Mouse (Mus musculus) CH12.LX (cell line): ENCODE results near the gene Prrt3.
A peak's percentile ranks its signal among the peaks of the same experiment; 100 is the strongest.

Experiments
- CTCF ChIP-seq, 2 experiments: IDR thresholded peaks in 1 of 2; conservative IDR thresholded peaks in 1 of 2; 2 replicates each; pipeline ENCODE4 v1.5.1; 2011 to 2012; ENCODE audit warnings: low read depth in 2 of 2, low read length in 2 of 2, improper control_type of control experiment in 1 of 2, inconsistent platforms in 1 of 2, mild to moderate bottlenecking in 1 of 2, moderate library complexity in 1 of 2
- E2F4 ChIP-seq: IDR thresholded peaks from 2 replicates; pipeline ENCODE4 v1.6.1; 2011; ENCODE audit warnings: low read depth, low read length, improper control_type of control experiment; ENCODE audit not compliant: insufficient replicate concordance
- ELF1 ChIP-seq: IDR thresholded peaks from 2 replicates; pipeline ENCODE4 v1.6.1; 2014; ENCODE audit warnings: low read depth, mild to moderate bottlenecking, inconsistent platforms, low read length, improper control_type of control experiment
- MXI1 ChIP-seq: IDR thresholded peaks from 2 replicates; pipeline ENCODE4 v1.6.1; 2011; ENCODE audit warnings: mild to moderate bottlenecking, low read depth, low read length, improper control_type of control experiment
- MYC ChIP-seq: IDR thresholded peaks from 2 replicates; pipeline ENCODE4 v1.6.1; 2011; ENCODE audit warnings: low read depth, mild to moderate bottlenecking, improper control_type of control experiment, low read length
- POLR2A ChIP-seq: IDR thresholded peaks from 2 replicates; pipeline ENCODE4 v1.6.1; 2011; ENCODE audit warnings: low read depth, mild to moderate bottlenecking, improper control_type of control experiment, low read length
- POLR2AphosphoS2 ChIP-seq: IDR thresholded peaks from 2 replicates; pipeline ENCODE4 v1.6.1; 2011; ENCODE audit warnings: low read depth, low read length, improper control_type of control experiment
- RCOR1 ChIP-seq: conservative IDR thresholded peaks from 2 replicates; pipeline ENCODE4 v1.6.1; 2012; ENCODE audit warnings: low read depth, mild to moderate bottlenecking, inconsistent platforms, low read length, improper control_type of control experiment
- USF1 ChIP-seq: IDR thresholded peaks from 2 replicates; pipeline ENCODE4 v1.6.1; 2014; ENCODE audit warnings: low read depth, mild to moderate bottlenecking, inconsistent platforms, low read length, improper control_type of control experiment

DNA sequence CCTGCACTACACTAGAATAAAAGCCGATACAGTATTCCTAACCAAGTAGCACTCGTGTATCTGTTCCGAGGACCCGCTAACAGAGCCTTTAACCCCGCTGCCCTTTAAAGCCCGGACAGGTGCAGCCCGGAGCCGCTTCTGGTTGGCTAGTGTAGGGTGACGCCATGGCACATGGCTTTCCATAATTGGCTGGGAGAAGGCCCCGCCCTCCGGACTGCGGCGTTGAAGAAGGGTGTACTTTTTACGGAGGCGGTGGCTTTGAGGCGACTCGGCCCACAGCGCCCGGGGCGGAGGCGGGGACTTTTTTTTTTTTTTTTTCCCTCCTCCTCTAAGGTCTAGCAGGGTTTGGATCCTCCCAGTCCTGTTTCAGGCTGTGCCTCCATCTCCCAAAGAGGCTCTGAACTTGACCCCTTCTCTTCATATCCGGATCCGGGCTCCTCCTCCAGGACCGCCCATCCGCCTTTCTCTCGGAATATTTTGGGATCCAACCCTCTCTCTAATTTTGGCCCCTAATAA lies 18.6 kb downstream of the Prrt3 start, which contains the start of gene Creld1:
- peak; percentile 94 for TF ChIP-seq POLR2A
- TF ChIP-seq MYC, result peak; percentile 66; the same call in 1 of the 2 replicates
- TF ChIP-seq E2F4, result no peak
- TF ChIP-seq ELF1, result no peak; the same call in 1 of the 2 replicates
- no peak for TF ChIP-seq POLR2AphosphoS2
- peak; percentile 81; the same call in 1 of the 2 replicates for TF ChIP-seq RCOR1
- TF ChIP-seq CTCF (conservative IDR thresholded peaks at IDR 0.05 in 1 of 2, IDR thresholded peaks at IDR 0.05 in 1 of 2; ENCODE audit: low read depth in 2 of 2, low read length in 2 of 2), result no peak
- TF ChIP-seq USF1, result no peak; the same call in 1 of the 2 replicates
- peak; percentile 75 for TF ChIP-seq MXI1
